Mouse (Mus musculus) MEL (cell line): ENCODE results near the gene Whrn.

Experiments
- CTCF ChIP-seq, 3 experiments: IDR thresholded peaks in 2 of 3; conservative IDR thresholded peaks in 1 of 3; 2 replicates each; pipeline ENCODE4 v1.5.1; 2011 to 2012; ENCODE audit warnings: low read length in 3 of 3, low read depth in 2 of 3, mild to moderate bottlenecking in 2 of 3, improper control_type of control experiment in 1 of 3, inconsistent platforms in 1 of 3, mixed read lengths in 1 of 3, moderate library complexity in 1 of 3; ENCODE audit not compliant: control insufficient read depth in 1 of 3, insufficient read depth in 1 of 3, poor library complexity in 1 of 3, severe bottlenecking in 1 of 3
- GATA1 ChIP-seq: IDR thresholded peaks from 2 replicates; pipeline ENCODE4 v1.6.1; 2011; ENCODE audit warnings: low read depth, low read length, improper control_type of control experiment
- NELFE ChIP-seq: IDR thresholded peaks from 2 replicates; pipeline ENCODE4 v1.6.1; 2011; ENCODE audit warnings: low read depth, low read length, improper control_type of control experiment

DNA sequence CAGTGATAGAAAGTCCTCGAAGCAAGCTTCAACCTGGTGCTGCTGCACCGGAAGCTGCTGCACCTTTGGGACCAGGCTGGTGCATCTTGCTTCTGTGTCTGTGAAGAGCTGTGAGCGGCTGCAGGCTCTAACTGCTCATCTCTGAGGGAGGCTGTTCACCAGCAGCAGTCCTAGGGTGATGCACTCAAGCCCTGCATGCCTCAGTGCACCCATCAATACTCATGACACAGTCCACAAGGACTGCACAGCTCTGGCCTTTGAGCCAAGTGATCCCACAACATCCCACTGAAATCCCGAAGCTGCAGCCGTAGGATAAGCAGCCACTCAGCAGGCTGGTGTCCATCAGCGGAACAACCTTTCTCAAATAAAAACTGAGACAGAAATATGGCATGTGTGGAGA, 29.6 kb downstream of the Whrn start:
- TF ChIP-seq GATA1, result no peak
- no peak for TF ChIP-seq CTCF (IDR thresholded peaks at IDR 0.05 in 2 of 3, conservative IDR thresholded peaks at IDR 0.05 in 1 of 3; ENCODE audit: control insufficient read depth in 1 of 3, insufficient read depth in 1 of 3, low read depth in 2 of 3, low read length in 3 of 3, poor library complexity in 1 of 3, severe bottlenecking in 1 of 3)
- no peak for TF ChIP-seq NELFE
